Mouse (Mus musculus) embryonic facial prominence, embryonic 14.5 days (tissue): ENCODE results near the gene Foxs1. TPM values are rescaled to one million over a fixed set of nuclear protein-coding genes. Genes with fewer than 3 reads are reported as not detected.

Experiments used
- ATAC-seq: fragments of 200-750 bp; cut with Nextera tagmentation; 2 replicates; pipeline ENCODE4 v1.8.0; 2017; ENCODE audit warnings: low read depth, moderate number of reproducible peaks, moderate TSS enrichment
- DNase-seq: peaks from one replicate; pipeline ENCODE4 v3.0.0-alpha.2; 2015; ENCODE audit warnings: low spot score
- H3K27ac ChIP-seq: fragments of 300-500 bp; sonication (generic); replicated peaks from 2 replicates; pipeline ENCODE4 v1.5.1; 2014; ENCODE audit warnings: low read depth, mild to moderate bottlenecking, low read length, moderate library complexity
- H3K27me3 ChIP-seq: fragments of 300-500 bp; sonication (generic); replicated peaks from 2 replicates; pipeline ENCODE4 v1.6.1; 2014; ENCODE audit warnings: low read length; ENCODE audit not compliant: control insufficient read depth, insufficient read depth
- H3K36me3 ChIP-seq: fragments of 300-500 bp; sonication (generic); 2 replicates; pipeline ENCODE4 v1.6.1; 2014; ENCODE audit warnings: low read length, mixed read lengths; ENCODE audit not compliant: control insufficient read depth, insufficient read depth
- H3K4me1 ChIP-seq: fragments of 300-500 bp; sonication (generic); 2 replicates; pipeline ENCODE4 v1.6.1; 2014; ENCODE audit warnings: antibody characterized with exemption, low read length; ENCODE audit not compliant: control insufficient read depth, insufficient read depth
- H3K4me2 ChIP-seq: fragments of 300-500 bp; sonication (generic); 2 replicates; pipeline ENCODE4 v1.6.1; 2014; ENCODE audit warnings: low read depth, mild to moderate bottlenecking, low read length, moderate library complexity, mixed read lengths
- H3K4me3 ChIP-seq: fragments of 300-500 bp; sonication (generic); 2 replicates; pipeline ENCODE4 v1.5.1; 2014; ENCODE audit warnings: low read depth, mild to moderate bottlenecking, low read length
- H3K9ac ChIP-seq: fragments of 300-500 bp; sonication (generic); 2 replicates; pipeline ENCODE4 v1.6.1; 2014; ENCODE audit warnings: low read depth, mild to moderate bottlenecking, low read length, moderate library complexity, mixed read lengths
- H3K9me3 ChIP-seq: fragments of 300-500 bp; sonication (generic); 2 replicates; pipeline ENCODE4 v1.6.1; 2016; ENCODE audit warnings: low read length; ENCODE audit not compliant: control insufficient read depth
- WGBS: fragments of 180-500 bp; shearing (Covaris S2); extraction: QIAGEN DNeasy Blood & Tissue Kit; methylation state at CpG from one replicate; pipeline ENCODE4 v1.1.7; 2014; 5-methylcytosine and 5-hydroxymethylcytosine counted together
- polyA plus RNA-seq: library from polyadenylated mRNA; unstranded; fragments of >200 nt; fragmentation: Nextera tagmentation; extraction: Ambion mirVana; gene quantifications from 2 replicates; pipeline ENCODE4 v1.2.1, GENCODE M21; 2014

Foxs1 gene
- polyA plus RNA-seq, 1 experiment from 2014 or later = 4.3 TPM

GRCm38 (mm10) chr2:152939846-152940245 lies 6.8 kb upstream of the Foxs1 start:
- H3K27me3 ChIP-seq = peaks cover 51% of the 10 kb centered on the region
- 13% methylated on average over 4 of the region's 4 CpGs for WGBS
- H3K4me1 ChIP-seq = no peaks in the 10 kb centered on the region; the same call in 1 of the 2 replicates
- ATAC-seq = no peak
- no peaks in the 10 kb centered on the region for H3K9me3 ChIP-seq
- no peak for DNase-seq
- H3K4me3 ChIP-seq = no peak overlapping the region
- H3K27ac ChIP-seq = no peak overlapping the region
- no peaks in the 10 kb centered on the region for H3K36me3 ChIP-seq
- H3K9ac ChIP-seq = no peak overlapping the region
- no peak overlapping the region for H3K4me2 ChIP-seq

- Histone ChIP-seq H3K4me2 (no peak overlapping the region), H3K27ac (no peak overlapping the region), H3K4me3 (no peak overlapping the region), H3K9ac (no peak overlapping the region), H3K27me3 (no peaks in the 10 kb centered on the region), H3K4me1 (0 out of 2 replicates have a peak, but pooled peaks cover 4% of the 10 kb centered on the region), H3K9me3 (no peaks in the 10 kb centered on the region), H3K36me3 (no peaks in the 10 kb centered on the region)
- ATAC-seq = no peak; the same call in 1 of the 2 replicates
- WGBS = 16% methylated on average over 5 of the region's 5 CpGs
- no peak for DNase-seq
Observed at GRCm38 (mm10) chr2:152933614-152934013, 606 bp upstream of the Foxs1 start.

GRCm38 (mm10) chr2:152931456-152932160 lies 1.4 kb downstream of the Foxs1 start:
- no peak for DNase-seq
- 64% methylated on average over 12 of the region's 12 CpGs for WGBS
- H3K9me3 ChIP-seq = no peaks in the 10 kb centered on the region
- H3K9ac ChIP-seq = no peak overlapping the region
- no peak overlapping the region for H3K27ac ChIP-seq
- H3K4me1 ChIP-seq = peaks cover 8% of the 10 kb centered on the region; the same call in 1 of the 2 replicates
- H3K36me3 ChIP-seq = no peaks in the 10 kb centered on the region
- no peaks in the 10 kb centered on the region for H3K27me3 ChIP-seq
- no peak overlapping the region for H3K4me2 ChIP-seq
- no peak overlapping the region for H3K4me3 ChIP-seq
- no peak for ATAC-seq

- Histone ChIP-seq H3K4me3 (no peak overlapping the region), H3K9me3 (no peaks in the 10 kb centered on the region), H3K36me3 (no peaks in the 10 kb centered on the region), H3K27ac (no peak overlapping the region), H3K4me2 (no peak overlapping the region), H3K27me3 (no peaks in the 10 kb centered on the region), H3K9ac (no peak overlapping the region), H3K4me1 (peaks cover 13% of the 10 kb centered on the region)
- ATAC-seq = no peak
- no peak for DNase-seq
- WGBS = 11% methylated on average over 2 of the region's 2 CpGs
Observed at GRCm38 (mm10) chr2:152930276-152930675, 2.7 kb downstream of the Foxs1 start.

GRCm38 (mm10) chr2:152928988-152929370 lies 4.0 kb downstream of the Foxs1 start:
- Histone ChIP-seq H3K36me3 (no peaks in the 10 kb centered on the region), H3K9me3 (no peaks in the 10 kb centered on the region), H3K4me3 (no peak overlapping the region), H3K4me2 (no peak overlapping the region), H3K4me1 (peaks cover 16% of the 10 kb centered on the region), H3K9ac (no peak overlapping the region), H3K27me3 (no peaks in the 10 kb centered on the region), H3K27ac (no peak overlapping the region)
- no peak for DNase-seq
- no peak for ATAC-seq
- WGBS = 56% methylated on average over 3 of the region's 3 CpGs

GRCm38 (mm10) chr2:152928219-152928987 lies 4.6 kb downstream of the Foxs1 start:
- Histone ChIP-seq H3K9ac (no peak overlapping the region), H3K4me2 (no peak overlapping the region), H3K4me3 (no peak overlapping the region), H3K36me3 (no peaks in the 10 kb centered on the region), H3K9me3 (no peaks in the 10 kb centered on the region), H3K27me3 (no peaks in the 10 kb centered on the region), H3K4me1 (peaks cover 16% of the 10 kb centered on the region), H3K27ac (no peak overlapping the region)
- WGBS = 36% methylated on average over 14 of the region's 14 CpGs
- ATAC-seq = no peak
- DNase-seq = no peak

GRCm38 (mm10) chr2:152927371-152927770 lies 5.6 kb downstream of the Foxs1 start:
- H3K9me3 ChIP-seq = no peaks in the 10 kb centered on the region
- DNase-seq = no peak
- H3K4me1 ChIP-seq = peaks cover 16% of the 10 kb centered on the region
- H3K4me2 ChIP-seq = no peak overlapping the region
- no peaks in the 10 kb centered on the region for H3K27me3 ChIP-seq
- WGBS = 55% methylated on average over 4 of the region's 5 CpGs
- no peak overlapping the region for H3K9ac ChIP-seq
- H3K36me3 ChIP-seq = no peaks in the 10 kb centered on the region
- no peak overlapping the region for H3K27ac ChIP-seq
- ATAC-seq = no peak
- no peak overlapping the region for H3K4me3 ChIP-seq

GRCm38 (mm10) chr2:152926896-152927295 lies 6.1 kb downstream of the Foxs1 start:
- Histone ChIP-seq H3K9me3 (no peaks in the 10 kb centered on the region), H3K4me2 (no peak overlapping the region), H3K4me3 (no peak overlapping the region), H3K27me3 (no peaks in the 10 kb centered on the region), H3K27ac (no peak overlapping the region), H3K36me3 (no peaks in the 10 kb centered on the region), H3K9ac (no peak overlapping the region), H3K4me1 (peaks cover 16% of the 10 kb centered on the region)
- ATAC-seq (no peak), DNase-seq (no peak)
- 52% methylated on average over 9 of the region's 9 CpGs for WGBS
